Mouse (Mus musculus) MN1 (cell line): Measurements from ENCODE around the gene Apol6.
A peak's percentile ranks its signal among the peaks of the same experiment; 100 is the strongest.

Experiments
- DNase-seq: peaks from one replicate; pipeline ENCODE4 v3.0.0-alpha.2; 2016; ENCODE audit warnings: low spot score

Gene Apol6

GRCm38 (mm10) chr15:77070745-77071268 lies 26.3 kb downstream of the Apol6 start:
- no peak for DNase-seq

GRCm38 (mm10) chr15:77071501-77071900 lies 27.0 kb downstream of the Apol6 start:
- DNase-seq: no peak

GRCm38 (mm10) chr15:77072556-77073163 lies 28.1 kb downstream of the Apol6 start:
- no peak for DNase-seq

GRCm38 (mm10) chr15:77076523-77076922 lies 32.0 kb downstream of the Apol6 start:
- peak; percentile 50 for DNase-seq

GRCm38 (mm10) chr15:77077906-77078305 lies 33.4 kb downstream of the Apol6 start:
- no peak for DNase-seq

GRCm38 (mm10) chr15:77078786-77079185 lies 34.3 kb downstream of the Apol6 start:
- DNase-seq: no peak

- DNase-seq: no peak
Measured at GRCm38 (mm10) chr15:77079256-77079822, 34.8 kb downstream of the Apol6 start.

GRCm38 (mm10) chr15:77079890-77080361 lies 35.4 kb downstream of the Apol6 start:
- DNase-seq: no peak

GRCm38 (mm10) chr15:77080684-77081254 lies 36.2 kb downstream of the Apol6 start:
- no peak for DNase-seq

- no peak for DNase-seq
Measured at GRCm38 (mm10) chr15:77081454-77081853, 36.9 kb downstream of the Apol6 start.

- DNase-seq: peak; percentile 33
Measured at GRCm38 (mm10) chr15:77085818-77086217, 41.3 kb downstream of the Apol6 start.

GRCm38 (mm10) chr15:77086488-77086887 lies 42.0 kb downstream of the Apol6 start:
- DNase-seq: peak; percentile 60

GRCm38 (mm10) chr15:77089249-77089648 lies 44.7 kb downstream of the Apol6 start:
- DNase-seq: no peak

- DNase-seq: no peak
Measured at GRCm38 (mm10) chr15:77090531-77090930, 46.0 kb downstream of the Apol6 start.

GRCm38 (mm10) chr15:77091394-77091793 lies 46.9 kb downstream of the Apol6 start:
- DNase-seq: no peak

- DNase-seq: no peak
Measured at GRCm38 (mm10) chr15:77094431-77094830, 49.9 kb downstream of the Apol6 start.

- DNase-seq: no peak
Measured at GRCm38 (mm10) chr15:77095216-77095615, 50.7 kb downstream of the Apol6 start.

GRCm38 (mm10) chr15:77097358-77097757 lies 52.8 kb downstream of the Apol6 start:
- no peak for DNase-seq

- DNase-seq: no peak
Measured at GRCm38 (mm10) chr15:77099756-77100155, 55.2 kb downstream of the Apol6 start.

- no peak for DNase-seq
Measured at GRCm38 (mm10) chr15:77102685-77103084, 58.2 kb downstream of the Apol6 start.

GRCm38 (mm10) chr15:77104349-77105158 lies 60.0 kb downstream of the Apol6 start:
- DNase-seq: peak; percentile 31

GRCm38 (mm10) chr15:77105273-77105672 lies 60.7 kb downstream of the Apol6 start:
- DNase-seq: no peak
